Mouse (Mus musculus) cerebellum, adult 2 months (tissue): ENCODE data around the gene Kmt2e.
"Not testable (repeated sequence)": the region's sequence is repeated elsewhere in the genome, so short reads cannot be mapped to it uniquely, and the experiment has no call there.

Source experiments
- CTCF ChIP-seq: fragments of 200-500 bp; IDR thresholded peaks from 2 replicates; pipeline ENCODE4 v1.5.1; 2011; ENCODE audit warnings: low read depth, mild to moderate bottlenecking, control low read depth, low read length, moderate library complexity, borderline replicate concordance; ENCODE audit not compliant: insufficient read depth
- POLR2A ChIP-seq: fragments of 200-500 bp; IDR thresholded peaks from 2 replicates; pipeline ENCODE4 v1.6.1; 2011; ENCODE audit warnings: low read length, control low read depth, borderline replicate concordance; ENCODE audit not compliant: insufficient read depth

DNA sequence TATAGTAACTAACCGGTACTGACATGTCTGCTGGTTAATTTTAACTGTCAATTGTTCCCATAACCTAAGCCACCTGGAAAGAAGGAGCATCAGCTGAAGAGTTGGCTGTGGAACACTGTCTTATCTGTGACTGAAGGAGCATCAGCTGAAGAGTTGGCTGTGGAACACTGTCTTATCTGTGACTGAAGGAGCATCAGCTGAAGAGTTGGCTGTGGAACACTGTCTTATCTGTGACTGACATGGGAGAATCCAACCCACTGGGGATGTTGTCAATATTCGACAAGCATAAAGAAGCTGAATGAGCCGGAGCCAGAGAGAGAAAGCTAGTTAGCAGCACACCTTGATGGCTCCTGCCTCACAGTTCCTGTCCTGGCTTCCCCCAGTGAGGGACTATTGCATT lies 119.1 kb downstream of the Kmt2e start:
- TF ChIP-seq CTCF, POLR2A: not testable (repeated sequence)
